Comparison of ENCODE assay signal across 8 mouse cellular contexts in genomic region chr8:111932580-111933336, GRCm38 (mm10). TPM values are rescaled to one million over a fixed set of nuclear protein-coding genes. Genes with fewer than 3 reads are reported as not detected.
DNase-seq lines count a peak whose midpoint lies in the region; ATAC-seq and TF ChIP-seq lines count a peak whose summit lies in the region.

No protein-coding gene starts in this region.

- no peak for TF ChIP-seq CTCF in Patski (IDR thresholded peaks at IDR 0.05)

- CTCF ChIA-PET in Patski (lab: Charles Lee): interaction anchor here (1.1 to 3.5 kb wide), 5 partner anchors 9 to 51 kb away, joined by 3 to 13 read pairs (median 4); no protein-coding TSS in a partner anchor

- H3K27me3 ChIP-seq in Patski: no peaks in the 10 kb centered on the region

- in situ Hi-C loops in Patski (cut with MboI; ENCODE audit: low pct_unique_long_range_greater_than_20kb): no loop called here

- POLR2A ChIA-PET in Patski (lab: Charles Lee): no interaction called here

- ATAC-seq in Patski: peak; percentile 58
- ATAC-seq in inflammation-experienced regulatory T-cells, adult 6 months: no peak

- DNase-seq in A20 (ENCODE audit: low read depth, low spot score) (peak; percentile 94), Patski (ENCODE audit: low read depth, low spot score) (peak; percentile 55)
- DNase-seq in embryo, embryonic 10 days (ENCODE audit: low spot score): peak; percentile 70
- peak; percentile 97 for DNase-seq in heart, adult 11 months
- peak; percentile 78 for DNase-seq in kidney, adult 11 months
- DNase-seq in lung, adult 18-20 months: peak; percentile 79 to 84
- peak; percentile 67 for DNase-seq in ovary, adult 18-20 months (ENCODE audit: low spot score)

RNA-seq across cellular contexts. Expression of gene Tmem231, which starts 0.9 kb away (rescaled TPM):
- polyA plus RNA-seq in Patski (2021): 35.3 TPM
- 1 to 10 TPM in 2 of 3 experiments, under 1 TPM in 1; 0.97 to 2.0 (median 1.7) TPM for polyA plus RNA-seq in inflammation-experienced regulatory T-cells, adult 6 months (2017; shearing (Covaris generic))

RNA-seq across cellular contexts. Expression of gene Gabarapl2, which starts 7.7 kb away (rescaled TPM):
- polyA plus RNA-seq in Patski (2021): 170 TPM
- polyA plus RNA-seq in inflammation-experienced regulatory T-cells, adult 6 months (2017; shearing (Covaris generic)): 100 to 1,000 TPM; 252 to 286 (median 255) TPM

RNA-seq across cellular contexts. Expression of gene Chst5, which starts 22.5 kb away (rescaled TPM):
- polyA plus RNA-seq in Patski (2021): not detected
- not detected for polyA plus RNA-seq in inflammation-experienced regulatory T-cells, adult 6 months (2017; shearing (Covaris generic))

RNA-seq across cellular contexts. Expression of gene Tmem170, which starts 56.2 kb away (rescaled TPM):
- polyA plus RNA-seq in Patski (2021): 7.2 TPM
- 1 to 10 TPM; 5.2 to 7.5 (median 7.2) TPM for polyA plus RNA-seq in inflammation-experienced regulatory T-cells, adult 6 months (2017; shearing (Covaris generic))

RNA-seq across cellular contexts. Expression of gene Adat1, which starts 59.3 kb away (rescaled TPM):
- 7.0 TPM for polyA plus RNA-seq in Patski (2021)
- polyA plus RNA-seq in inflammation-experienced regulatory T-cells, adult 6 months (2017; shearing (Covaris generic)): 1 to 10 TPM; 2.7 to 7.7 (median 6.8) TPM

Comparison
In these comparisons a context has a peak if more than half of its experiments do, and no peak if none do; other contexts are left out.
1. RNA of gene Tmem231, which starts 0.9 kb away (polyA plus RNA-seq): 35.3 TPM in Patski (single experiment); 0.97 to 2.0 TPM in inflammation-experienced regulatory T-cells, adult 6 months; every median in the first group is over 10 times any median in the second.
2. Peak in every context shown above with its lines, with median percentiles within 50 percentile points of each other: DNase-seq.